Mouse (Mus musculus): ENCODE data around the gene Bub1. TPM values are rescaled to one million over a fixed set of nuclear protein-coding genes. Genes with fewer than 3 reads are reported as not detected.

The Bub1 gene
- polyA plus RNA-seq (2014; fragmentation: Illumina TruSeq; extraction: RNeasy Lipid Tissue Mini Kit (QIAGEN cat#74804); ENCODE audit: low replicate concordance), result 22.3 TPM

DNA sequence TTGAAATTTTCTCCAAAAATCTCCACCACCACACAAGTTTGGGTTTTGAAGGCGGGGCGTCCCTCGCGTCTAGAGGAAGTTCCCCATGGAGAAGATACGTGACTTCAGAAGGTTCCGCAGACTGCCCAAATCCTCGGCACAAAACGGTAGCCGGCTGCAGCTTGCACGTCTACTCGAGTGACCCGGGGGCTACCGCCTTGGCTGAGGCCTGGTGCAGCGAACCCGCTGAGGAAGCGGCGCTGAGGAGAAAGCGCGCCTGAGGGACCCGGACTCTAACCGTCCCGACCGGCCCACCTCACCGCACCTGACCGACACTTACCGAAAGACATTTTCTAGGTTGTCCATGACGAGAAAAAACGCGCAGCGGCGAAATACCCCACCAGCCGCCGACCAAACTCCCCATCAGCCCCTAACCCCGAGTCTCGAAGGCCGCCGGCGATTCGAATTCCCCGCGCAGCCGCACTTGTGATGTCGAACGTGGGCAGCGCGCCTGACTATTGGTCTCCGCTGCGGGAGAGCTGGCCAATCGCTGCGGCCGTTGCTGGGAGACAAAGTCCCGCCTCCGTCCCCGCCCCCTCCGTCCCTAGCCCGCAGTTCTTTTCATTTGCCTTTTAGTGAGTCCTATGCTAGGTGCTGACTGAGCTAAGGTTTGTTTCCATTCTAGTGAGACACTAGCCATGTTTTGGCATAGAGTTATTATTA lies at the start of gene Bub1:
Bub1 (minus strand) TSS at position 465 of the 702 bp plus-strand sequence.

DNA sequence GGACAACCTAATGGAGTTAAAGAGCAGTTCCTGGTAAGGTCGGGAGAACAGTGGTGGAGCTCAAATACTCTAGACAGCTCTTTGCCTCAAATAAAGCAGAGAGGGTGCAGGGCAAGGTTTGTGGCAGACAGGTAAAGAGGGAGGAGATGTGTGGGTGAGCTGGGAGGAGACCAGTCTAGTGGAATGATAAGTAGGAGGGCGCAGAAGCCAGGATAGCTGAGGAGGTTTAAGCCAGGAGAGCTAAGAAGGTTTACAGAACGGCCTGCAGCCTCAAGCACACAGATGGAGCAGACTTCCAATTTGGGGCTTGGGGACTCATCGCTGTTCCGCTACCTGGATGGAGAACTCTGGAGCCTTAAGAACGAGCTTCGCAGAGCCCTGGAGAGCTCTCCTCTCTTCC lies 6.9 kb upstream of the Bub1 start, which contains the start of gene Acoxl:
Acoxl (plus strand) TSS at position 301 of the 400 bp plus-strand sequence.

GRCm38 (mm10) chr2:127791919-127792603 lies 39.6 kb downstream of the Bub1 start, which contains the start of gene Mtln:
Gene Mtln (minus strand): TSS chr2:127792488.

GRCm38 (mm10) chr2:127788440-127789116 lies 43.1 kb downstream of the Bub1 start, which contains the start of gene Nphp1:
Gene Nphp1 (minus strand): TSS chr2:127788897.

Other genes starting within 250 kb of the Bub1 start
- gene Zfp661, start 244.8 kb downstream of the Bub1 start, polyA plus RNA-seq (2014; fragmentation: Illumina TruSeq; extraction: RNeasy Lipid Tissue Mini Kit (QIAGEN cat#74804); ENCODE audit: low replicate concordance), result 3.0 TPM
- gene Mrps5, start 244.6 kb downstream of the Bub1 start, polyA plus RNA-seq (2014; fragmentation: Illumina TruSeq; extraction: RNeasy Lipid Tissue Mini Kit (QIAGEN cat#74804); ENCODE audit: low replicate concordance), result 13.6 TPM
- gene Mal, start 175.2 kb downstream of the Bub1 start, polyA plus RNA-seq (2014; fragmentation: Illumina TruSeq; extraction: RNeasy Lipid Tissue Mini Kit (QIAGEN cat#74804); ENCODE audit: low replicate concordance), result 2.6 TPM
- 50.0 TPM for gene Mall, start 101.9 kb downstream of the Bub1 start, polyA plus RNA-seq (2014; fragmentation: Illumina TruSeq; extraction: RNeasy Lipid Tissue Mini Kit (QIAGEN cat#74804); ENCODE audit: low replicate concordance)
- gene Nphp1, start 43.0 kb downstream of the Bub1 start, polyA plus RNA-seq (2014; fragmentation: Illumina TruSeq; extraction: RNeasy Lipid Tissue Mini Kit (QIAGEN cat#74804); ENCODE audit: low replicate concordance), result 1.3 TPM
- 31.9 TPM for gene Mtln, start 39.4 kb downstream of the Bub1 start, polyA plus RNA-seq (2014; fragmentation: Illumina TruSeq; extraction: RNeasy Lipid Tissue Mini Kit (QIAGEN cat#74804); ENCODE audit: low replicate concordance)
- not detected for gene Acoxl, start 7.0 kb upstream of the Bub1 start, polyA plus RNA-seq (2014; fragmentation: Illumina TruSeq; extraction: RNeasy Lipid Tissue Mini Kit (QIAGEN cat#74804); ENCODE audit: low replicate concordance)

Measured in small intestine, adult 10 weeks (tissue).